Mouse (Mus musculus) testis, adult 2 months (tissue): ENCODE measurements around the gene Rpain.

Experiments used
- CTCF ChIP-seq: fragments of 200-500 bp; IDR thresholded peaks from 2 replicates; pipeline ENCODE4 v1.5.1; 2012; ENCODE audit warnings: low read depth, mild to moderate bottlenecking, inconsistent platforms, low read length, moderate library complexity; ENCODE audit not compliant: control insufficient read depth, insufficient read depth, insufficient replicate concordance
- POLR2A ChIP-seq: fragments of 200-500 bp; IDR thresholded peaks from 2 replicates; pipeline ENCODE4 v1.6.1; 2012; ENCODE audit warnings: low read depth, mild to moderate bottlenecking, inconsistent platforms, low read length, moderate library complexity; ENCODE audit not compliant: control insufficient read depth

- TF ChIP-seq CTCF: peak; percentile 73; the same call in 1 of the 2 replicates
- TF ChIP-seq POLR2A: peak; percentile 81
These were observed 12.7 kb downstream of the Rpain start, which contains the start of gene C1qbp for GRCm38 (mm10) chr11:70982557-70983228.
